Mouse (Mus musculus): ENCODE results near the gene Il16. TPM values are rescaled to one million over a fixed set of nuclear protein-coding genes. Genes with fewer than 3 reads are reported as not detected.

The Il16 gene
- polyA plus RNA-seq, 1 experiment from 2014 or later: 4.5 TPM

- WGBS: 89% methylated on average over 2 of the region's 2 CpGs
- DNase-seq (ENCODE audit: low spot score): no peak
- no peak overlapping the region for H3K27ac ChIP-seq (ENCODE audit: low read depth, low read length)
- H3K9ac ChIP-seq (ENCODE audit: low read depth, low read length): no peak overlapping the region
- H3K4me1 ChIP-seq (replicated peaks; ENCODE audit: control insufficient read depth, insufficient read depth, low read length): peaks cover 9% of the 10 kb centered on the region
- no peak for ATAC-seq (replicated peaks; ENCODE audit: low FRiP score)
- no peak overlapping the region for H3K4me3 ChIP-seq (ENCODE audit: low read depth, low read length)
- no peaks in the 10 kb centered on the region for H3K36me3 ChIP-seq (ENCODE audit: control insufficient read depth, insufficient read depth, low read length)
- H3K27me3 ChIP-seq (replicated peaks; ENCODE audit: control insufficient read depth, insufficient read depth, low read length): no peaks in the 10 kb centered on the region
- no peaks in the 10 kb centered on the region for H3K9me3 ChIP-seq (ENCODE audit: control insufficient read depth, low read length)
- no peak overlapping the region for H3K4me2 ChIP-seq
Measured at GRCm38 (mm10) chr7:83635726-83636125, 109.8 kb downstream of the Il16 start.

GRCm38 (mm10) chr7:83633856-83634255, 111.7 kb downstream of the Il16 start:
- no peak overlapping the region for H3K4me3 ChIP-seq (ENCODE audit: low read depth, low read length)
- 80% methylated on average over 6 of the region's 6 CpGs for WGBS
- no peak overlapping the region for H3K4me2 ChIP-seq

GRCm38 (mm10) chr7:83632682-83633120, 112.8 kb downstream of the Il16 start:
- ATAC-seq (replicated peaks; ENCODE audit: low FRiP score) (no peak), DNase-seq (ENCODE audit: low spot score) (no peak)
- Histone ChIP-seq H3K9ac (ENCODE audit: low read depth, low read length) (no peak overlapping the region), H3K4me3 (ENCODE audit: low read depth, low read length) (peak overlapping the region; percentile 59), H3K27ac (ENCODE audit: low read depth, low read length) (no peak overlapping the region), H3K4me1 (replicated peaks; ENCODE audit: control insufficient read depth, insufficient read depth, low read length) (peaks cover 9% of the 10 kb centered on the region), H3K27me3 (replicated peaks; ENCODE audit: control insufficient read depth, insufficient read depth, low read length) (no peaks in the 10 kb centered on the region), H3K36me3 (ENCODE audit: control insufficient read depth, insufficient read depth, low read length) (no peaks in the 10 kb centered on the region), H3K9me3 (ENCODE audit: control insufficient read depth, low read length) (no peaks in the 10 kb centered on the region), H3K4me2 (peak overlapping the region; percentile 84)
- 49% methylated on average over 6 of the region's 6 CpGs for WGBS

More at GRCm38 (mm10) chr7:83633856-83634255, 111.7 kb downstream of the Il16 start:
- H3K36me3 ChIP-seq (ENCODE audit: control insufficient read depth, insufficient read depth, low read length): no peaks in the 10 kb centered on the region
- no peak for DNase-seq (ENCODE audit: low spot score)
- H3K27me3 ChIP-seq (replicated peaks; ENCODE audit: control insufficient read depth, insufficient read depth, low read length): no peaks in the 10 kb centered on the region
- no peak overlapping the region for H3K27ac ChIP-seq (ENCODE audit: low read depth, low read length)
- H3K9me3 ChIP-seq (ENCODE audit: control insufficient read depth, low read length): no peaks in the 10 kb centered on the region
- no peak for ATAC-seq (replicated peaks; ENCODE audit: low FRiP score)
- peaks cover 9% of the 10 kb centered on the region for H3K4me1 ChIP-seq (replicated peaks; ENCODE audit: control insufficient read depth, insufficient read depth, low read length)
- H3K9ac ChIP-seq (ENCODE audit: low read depth, low read length): no peak overlapping the region

GRCm38 (mm10) chr7:83631828-83632681, 113.5 kb downstream of the Il16 start, which contains the start of gene Stard5:
TSS of gene Stard5 (plus strand) at chr7:83631959.
- DNase-seq (ENCODE audit: low spot score): peak; percentile 91
- H3K27me3 ChIP-seq (replicated peaks; ENCODE audit: control insufficient read depth, insufficient read depth, low read length): no peaks in the 10 kb centered on the region
- H3K4me1 ChIP-seq (replicated peaks; ENCODE audit: control insufficient read depth, insufficient read depth, low read length): peaks cover 9% of the 10 kb centered on the region
- H3K4me2 ChIP-seq: peak within 1 kb of the TSS; percentile 84
- peak within 1 kb of the TSS; percentile 59 for H3K4me3 ChIP-seq (ENCODE audit: low read depth, low read length)
- no peak within 1 kb of the TSS; the same call in 1 of the 2 replicates for H3K27ac ChIP-seq (ENCODE audit: low read depth, low read length)
- ATAC-seq (replicated peaks; ENCODE audit: low FRiP score): peak; percentile 97
- no peaks in the 10 kb centered on the region for H3K9me3 ChIP-seq (ENCODE audit: control insufficient read depth, low read length)
- no peaks in the 10 kb centered on the region for H3K36me3 ChIP-seq (ENCODE audit: control insufficient read depth, insufficient read depth, low read length)
- H3K9ac ChIP-seq (ENCODE audit: low read depth, low read length): peak within 1 kb of the TSS; percentile 69
- 1% methylated on average over 35 of the region's 35 CpGs for WGBS

GRCm38 (mm10) chr7:83631073-83631827, 114.3 kb downstream of the Il16 start:
- Histone ChIP-seq H3K4me1 (replicated peaks; ENCODE audit: control insufficient read depth, insufficient read depth, low read length) (peaks cover 9% of the 10 kb centered on the region), H3K36me3 (ENCODE audit: control insufficient read depth, insufficient read depth, low read length) (no peaks in the 10 kb centered on the region), H3K9me3 (ENCODE audit: control insufficient read depth, low read length) (no peaks in the 10 kb centered on the region), H3K4me2 (peak overlapping the region; percentile 84), H3K9ac (ENCODE audit: low read depth, low read length) (peak overlapping the region; percentile 37), H3K27ac (ENCODE audit: low read depth, low read length) (no peak overlapping the region), H3K27me3 (replicated peaks; ENCODE audit: control insufficient read depth, insufficient read depth, low read length) (no peaks in the 10 kb centered on the region), H3K4me3 (ENCODE audit: low read depth, low read length) (peak overlapping the region; percentile 59)
- ATAC-seq (replicated peaks; ENCODE audit: low FRiP score) (peak; percentile 69), DNase-seq (ENCODE audit: low spot score) (no peak)
- 12% methylated on average over 11 of the region's 11 CpGs for WGBS

GRCm38 (mm10) chr7:83627369-83627768, 118.2 kb downstream of the Il16 start:
- WGBS: 85% methylated on average over 4 of the region's 4 CpGs
- no peaks in the 10 kb centered on the region for H3K4me1 ChIP-seq (replicated peaks; ENCODE audit: control insufficient read depth, insufficient read depth, low read length)
- H3K27ac ChIP-seq (ENCODE audit: low read depth, low read length): no peak overlapping the region
- no peaks in the 10 kb centered on the region for H3K36me3 ChIP-seq (ENCODE audit: control insufficient read depth, insufficient read depth, low read length)
- ATAC-seq (replicated peaks; ENCODE audit: low FRiP score) (no peak), DNase-seq (ENCODE audit: low spot score) (no peak)
- no peak overlapping the region for H3K4me2 ChIP-seq
- H3K9ac ChIP-seq (ENCODE audit: low read depth, low read length): no peak overlapping the region
- H3K9me3 ChIP-seq (ENCODE audit: control insufficient read depth, low read length): no peaks in the 10 kb centered on the region
- H3K4me3 ChIP-seq (ENCODE audit: low read depth, low read length): no peak overlapping the region
- no peaks in the 10 kb centered on the region for H3K27me3 ChIP-seq (replicated peaks; ENCODE audit: control insufficient read depth, insufficient read depth, low read length)

- Histone ChIP-seq H3K4me3 (ENCODE audit: low read depth, low read length) (no peak overlapping the region), H3K9ac (ENCODE audit: low read depth, low read length) (no peak overlapping the region), H3K4me1 (replicated peaks; ENCODE audit: control insufficient read depth, insufficient read depth, low read length) (no peaks in the 10 kb centered on the region), H3K27me3 (replicated peaks; ENCODE audit: control insufficient read depth, insufficient read depth, low read length) (no peaks in the 10 kb centered on the region), H3K36me3 (ENCODE audit: control insufficient read depth, insufficient read depth, low read length) (no peaks in the 10 kb centered on the region), H3K27ac (ENCODE audit: low read depth, low read length) (no peak overlapping the region), H3K9me3 (ENCODE audit: control insufficient read depth, low read length) (no peaks in the 10 kb centered on the region), H3K4me2 (no peak overlapping the region)
- WGBS: 76% methylated on average over 8 of the region's 8 CpGs
- ATAC-seq (replicated peaks; ENCODE audit: low FRiP score) (no peak), DNase-seq (ENCODE audit: low spot score) (no peak)
Measured at GRCm38 (mm10) chr7:83626557-83627257, 118.8 kb downstream of the Il16 start.

- no peak for ATAC-seq (replicated peaks; ENCODE audit: low FRiP score)
Measured at GRCm38 (mm10) chr7:83624065-83624464, 121.5 kb downstream of the Il16 start.

More at GRCm38 (mm10) chr7:83624065-83624464, 121.5 kb downstream of the Il16 start:
- H3K27me3 ChIP-seq (replicated peaks; ENCODE audit: control insufficient read depth, insufficient read depth, low read length): no peaks in the 10 kb centered on the region
- H3K27ac ChIP-seq (ENCODE audit: low read depth, low read length): no peak overlapping the region
- H3K4me2 ChIP-seq: no peak overlapping the region
- H3K4me3 ChIP-seq (ENCODE audit: low read depth, low read length): no peak overlapping the region
- no peaks in the 10 kb centered on the region for H3K36me3 ChIP-seq (ENCODE audit: control insufficient read depth, insufficient read depth, low read length)
- H3K4me1 ChIP-seq (replicated peaks; ENCODE audit: control insufficient read depth, insufficient read depth, low read length): no peaks in the 10 kb centered on the region
- DNase-seq (ENCODE audit: low spot score): no peak
- no peak overlapping the region for H3K9ac ChIP-seq (ENCODE audit: low read depth, low read length)
- no peaks in the 10 kb centered on the region for H3K9me3 ChIP-seq (ENCODE audit: control insufficient read depth, low read length)
- WGBS: 59% methylated on average over 1 of the region's 1 CpGs

All from liver, embryonic 11.5 days (tissue).